In the genomic region with DNA sequence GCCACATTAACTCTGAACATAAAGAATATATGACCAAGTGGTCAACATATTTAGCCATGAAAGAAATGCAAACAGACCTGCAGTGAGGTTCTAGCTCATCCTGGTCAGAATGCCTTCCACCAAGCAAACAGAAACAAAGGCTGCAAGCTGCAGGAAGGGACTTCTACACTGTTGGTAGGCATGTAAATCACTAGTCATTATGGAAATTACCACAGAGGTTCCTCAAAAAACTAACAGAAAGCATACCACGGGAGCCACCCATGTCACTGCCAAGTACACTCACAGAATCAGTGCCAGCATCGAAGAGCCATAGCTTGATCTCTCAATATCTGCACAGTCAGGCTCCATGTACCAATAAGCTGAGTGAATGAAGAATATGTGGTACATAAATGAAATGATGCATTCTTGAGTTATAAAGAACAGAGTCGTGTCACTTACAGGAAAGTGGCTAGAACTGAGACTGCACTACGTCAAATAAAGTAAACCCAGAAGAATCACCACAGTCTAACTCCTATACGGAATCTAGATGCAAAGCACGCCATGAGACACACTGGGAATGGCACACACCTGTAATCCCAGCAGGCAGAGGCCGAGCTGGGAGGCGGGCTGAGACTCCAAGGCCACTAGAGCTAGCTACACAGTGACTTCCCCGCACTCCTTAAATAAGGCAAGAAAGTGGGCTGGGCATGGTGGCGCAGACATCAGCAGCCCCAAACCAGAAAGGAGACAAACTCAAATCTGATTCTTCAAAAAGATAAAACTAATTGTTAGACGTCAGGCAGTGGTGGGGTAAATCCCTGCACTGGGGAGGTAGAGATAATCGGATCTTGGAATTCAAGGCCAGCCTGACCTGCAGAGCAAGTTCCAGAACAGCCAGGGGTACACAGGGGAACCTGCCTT, we compare ENCODE assay signal across 18 mouse cellular contexts.
DNase-seq lines count a peak whose midpoint lies in the region; ATAC-seq and TF ChIP-seq lines count a peak whose summit lies in the region.
"Had no signal": no experiment of that assay in that cellular context is flagged by ENCODE, and none has a peak within 500 bp of the region (broad histone marks: within the 10 kb centered on the region; RNA-seq: fewer than 3 reads in every experiment).

No protein-coding gene starts in this region.

- peak overlapping the region; percentile 27; the same call in 1 of the 2 replicates for H3K4me2 ChIP-seq in liver, postnatal 0 days (ENCODE audit: low read depth, low read length)
- H3K4me2 ChIP-seq: heart, embryonic 13.5 days; kidney, embryonic 15.5 days; liver, embryonic 13.5 days; midbrain, embryonic 12.5 days had no signal

- no peaks in the 10 kb centered on the region for H3K27me3 ChIP-seq in liver, postnatal 0 days (ENCODE audit: insufficient read depth, low read length)
- no peaks in the 10 kb centered on the region for H3K27me3 ChIP-seq in embryonic facial prominence, embryonic 10.5 days (replicated peaks; ENCODE audit: low read depth, poor library complexity, severe bottlenecking)
- H3K27me3 ChIP-seq: heart, embryonic 13.5 days; kidney, embryonic 15.5 days; liver, embryonic 13.5 days; midbrain, embryonic 12.5 days had no signal

- peak overlapping the region; percentile 19; the same call in 1 of the 2 replicates for H3K27ac ChIP-seq in liver, postnatal 0 days (ENCODE audit: low read depth)
- H3K27ac ChIP-seq in embryonic facial prominence, embryonic 10.5 days (replicated peaks): no peak overlapping the region
- H3K27ac ChIP-seq: heart, embryonic 13.5 days; kidney, embryonic 15.5 days; liver, embryonic 13.5 days; midbrain, embryonic 12.5 days had no signal

- no peak for ATAC-seq in liver, postnatal 0 days
- ATAC-seq in common myeloid progenitor, adult 5-6 weeks (replicated peaks; ENCODE audit: low read depth, poor library complexity, severe bottlenecking): peak; percentile 93
- ATAC-seq in megakaryocyte-erythroid progenitor cell, adult 5-6 weeks (replicated peaks; ENCODE audit: low FRiP score, low TSS enrichment, poor library complexity, severe bottlenecking): 0 out of 2 replicates have a peak, but pooled peaks have one; percentile 19
- ATAC-seq: forebrain, embryonic 16.5 days had no signal

- H3K4me1 ChIP-seq in liver, postnatal 0 days (ENCODE audit: insufficient read depth): peaks cover 13% of the 10 kb centered on the region; the same call in 1 of the 2 replicates
- peaks cover 30% of the 10 kb centered on the region for H3K4me1 ChIP-seq in embryonic facial prominence, embryonic 10.5 days

- no peak overlapping the region for H3K9ac ChIP-seq in liver, postnatal 0 days (replicated peaks)
- H3K9ac ChIP-seq: heart, embryonic 13.5 days; kidney, embryonic 15.5 days; liver, embryonic 13.5 days; midbrain, embryonic 12.5 days had no signal

- no peak for TF ChIP-seq CTCF in liver, postnatal 0 days (IDR thresholded peaks at IDR 0.05; ENCODE audit: low read depth)

- no peak for DNase-seq in liver, postnatal 0 days
- DNase-seq in liver: no peak
- DNase-seq in B cell, adult 2 months: peak; percentile 58 to 63
- no peak for DNase-seq in embryonic facial prominence, embryonic 10.5 days (ENCODE audit: low spot score)
- no peak for DNase-seq in cerebellum, postnatal 4 days (ENCODE audit: low spot score in 2 of 2)
- DNase-seq: adrenal gland, adult 8-10 months; cerebellum, adult 11-12 months; cerebellum, postnatal 25 days; heart, postnatal 36 days; liver, embryonic 13.5 days; lung, postnatal 10 days; thymus, postnatal 36 days had no signal

- no peaks in the 10 kb centered on the region for H3K9me3 ChIP-seq in liver, postnatal 0 days (ENCODE audit: low read length)
- 0 out of 2 replicates have a peak, but pooled peaks cover 3% of the 10 kb centered on the region for H3K9me3 ChIP-seq in embryonic facial prominence, embryonic 10.5 days
- H3K9me3 ChIP-seq: heart, embryonic 13.5 days; kidney, embryonic 15.5 days; liver, embryonic 13.5 days had no signal

- WGBS in liver, postnatal 0 days (ENCODE audit: insufficient replicate concordance): 75% methylated on average over 12 of the region's 12 CpGs
- WGBS in embryonic facial prominence, embryonic 10.5 days: 87% methylated on average over 12 of the region's 12 CpGs

- no peak for TF ChIP-seq EP300 in liver, postnatal 0 days (IDR thresholded peaks at IDR 0.05; ENCODE audit: low read depth)

- no peak overlapping the region for H3K4me3 ChIP-seq in liver, postnatal 0 days (ENCODE audit: low read depth, low read length)
- no peak overlapping the region for H3K4me3 ChIP-seq in embryonic facial prominence, embryonic 10.5 days
- H3K4me3 ChIP-seq: heart, embryonic 13.5 days; kidney, embryonic 15.5 days; liver, embryonic 13.5 days; midbrain, embryonic 12.5 days had no signal

- peaks cover 14% of the 10 kb centered on the region; the same call in 1 of the 2 replicates for H3K36me3 ChIP-seq in liver, postnatal 0 days (replicated peaks; ENCODE audit: insufficient read depth, low read length)
- peaks cover 26% of the 10 kb centered on the region for H3K36me3 ChIP-seq in embryonic facial prominence, embryonic 10.5 days (replicated peaks)

Comparison
In these comparisons a context has a peak if more than half of its experiments do, and no peak if none do; other contexts are left out.
1. DNase-seq: peak in B cell, adult 2 months (2 of 2); none in liver, postnatal 0 days (single experiment), liver (single experiment), embryonic facial prominence, embryonic 10.5 days (single experiment) and cerebellum, postnatal 4 days (0 of 2).